Mouse (Mus musculus) liver, embryonic 14.5 days (tissue): ENCODE results near the gene Cic. TPM values are rescaled to one million over a fixed set of nuclear protein-coding genes. Genes with fewer than 3 reads are reported as not detected.

Experiments used
- ATAC-seq: fragments of 200-750 bp; cut with Nextera tagmentation; 2 replicates; pipeline ENCODE4 v1.8.0; 2017; ENCODE audit warnings: moderate number of reproducible peaks, mild to moderate bottlenecking, moderate library complexity; ENCODE audit not compliant: insufficient read depth
- DNase-seq, 3 experiments: peaks; one replicate each; pipeline ENCODE4 v3.0.0-alpha.2; 2012 to 2013; ENCODE audit warnings: low read depth in 3 of 3, low spot score in 3 of 3
- H3K27ac ChIP-seq: fragments of 300-500 bp; sonication (generic); 2 replicates; pipeline ENCODE4 v1.5.1; 2014; ENCODE audit warnings: moderate library complexity, mild to moderate bottlenecking, control low read depth, inconsistent platforms
- H3K27me3 ChIP-seq: fragments of 300-500 bp; sonication (generic); 2 replicates; pipeline ENCODE4 v1.6.1; 2014; ENCODE audit warnings: mild to moderate bottlenecking, low read length, moderate library complexity; ENCODE audit not compliant: control insufficient read depth, insufficient read depth
- H3K36me3 ChIP-seq: fragments of 300-500 bp; sonication (generic); replicated peaks from 2 replicates; pipeline ENCODE4 v1.6.1; 2014; ENCODE audit warnings: low read depth; ENCODE audit not compliant: control insufficient read depth, insufficient read depth
- H3K4me1 ChIP-seq, 2 experiments: fragments of 200-500 bp in 1 of 2; fragments of 300-500 bp in 1 of 2; sonication (generic) in 1 of 2; replicated peaks; 2 replicates each; pipeline ENCODE4 v1.6.1; 2012 to 2014; ENCODE audit warnings: antibody characterized with exemption in 1 of 2, inconsistent platforms in 1 of 2, low read length in 1 of 2; ENCODE audit not compliant: control insufficient read depth in 2 of 2, insufficient read depth in 2 of 2
- H3K4me2 ChIP-seq: fragments of 300-500 bp; sonication (generic); 2 replicates; pipeline ENCODE4 v1.6.1; 2014; ENCODE audit warnings: low read depth, mild to moderate bottlenecking, control low read depth, moderate library complexity
- H3K4me3 ChIP-seq, 2 experiments: fragments of 200-500 bp in 1 of 2; fragments of 300-500 bp in 1 of 2; sonication (generic) in 1 of 2; 2 replicates each; pipeline ENCODE4 v1.5.1; 2012 to 2014; ENCODE audit warnings: low read depth in 2 of 2, low read length in 2 of 2, mild to moderate bottlenecking in 2 of 2, control low read depth in 1 of 2, inconsistent platforms in 1 of 2, moderate library complexity in 1 of 2; ENCODE audit not compliant: insufficient read depth in 1 of 2
- H3K9ac ChIP-seq: fragments of 300-500 bp; sonication (generic); replicated peaks from 2 replicates; pipeline ENCODE4 v1.6.1; 2014; ENCODE audit warnings: mild to moderate bottlenecking, control low read depth, moderate library complexity
- H3K9me3 ChIP-seq: fragments of 300-500 bp; sonication (generic); 2 replicates; pipeline ENCODE4 v1.6.1; 2016; ENCODE audit warnings: low read length, mixed read lengths; ENCODE audit not compliant: control insufficient read depth
- CTCF ChIP-seq: IDR thresholded peaks from 2 replicates; pipeline ENCODE4 v1.5.1; 2016; ENCODE audit warnings: antibody characterized with exemption, low read depth, control low read depth
- EP300 ChIP-seq: IDR thresholded peaks from 2 replicates; pipeline ENCODE4 v1.6.1; 2016; ENCODE audit warnings: antibody characterized with exemption, low read depth
- WGBS: fragments of 180-500 bp; shearing (Covaris S2); extraction: QIAGEN DNeasy Blood & Tissue Kit; methylation state at CpG from one replicate; pipeline ENCODE4 v1.1.7; 2014; ENCODE audit not compliant: insufficient replicate concordance; 5-methylcytosine and 5-hydroxymethylcytosine counted together
- polyA plus RNA-seq, 2 experiments: library from polyadenylated mRNA; depleted of rRNA in 1 of 2; stranded (reverse) in 1 of 2; unstranded in 1 of 2; fragments of >200 nt; fragmentation: Nextera tagmentation in 1 of 2; extraction: Ambion mirVana in 1 of 2; gene quantifications; 2 replicates each; pipeline versions ENCODE4 v1.2.1 to v1.2.3; 2012 to 2014

The Cic gene
- polyA plus RNA-seq, 2 experiments: 9.7 to 14.8 TPM

- Histone ChIP-seq H3K9me3 (no peaks in the 10 kb centered on the region), H3K27ac (no peak overlapping the region), H3K27me3 (peaks cover 56% of the 10 kb centered on the region), H3K4me1 (no peaks in the 10 kb centered on the region), H3K36me3 (no peaks in the 10 kb centered on the region), H3K4me2 (no peak overlapping the region), H3K9ac (no peak overlapping the region), H3K4me3 (no peak overlapping the region)
- DNase-seq: no peak
- TF ChIP-seq CTCF (no peak), EP300 (no peak)
- WGBS: 50% methylated on average over 17 of the region's 17 CpGs
- no peak for ATAC-seq
Observed at GRCm38 (mm10) chr7:25308702-25309318, 41.3 kb downstream of the Cic start.

- H3K9ac ChIP-seq: no peak overlapping the region
- no peak overlapping the region for H3K27ac ChIP-seq
- H3K36me3 ChIP-seq: no peaks in the 10 kb centered on the region
- peaks cover 59% of the 10 kb centered on the region for H3K27me3 ChIP-seq
- H3K4me1 ChIP-seq: no peaks in the 10 kb centered on the region
- no peak overlapping the region for H3K4me3 ChIP-seq
- ATAC-seq (no peak), DNase-seq (no peak)
- no peak overlapping the region for H3K4me2 ChIP-seq
- no peaks in the 10 kb centered on the region for H3K9me3 ChIP-seq
- no peak for TF ChIP-seq CTCF
- no peak for TF ChIP-seq EP300
- WGBS: 76% methylated on average over 9 of the region's 9 CpGs
Observed at GRCm38 (mm10) chr7:25309425-25309824, 41.9 kb downstream of the Cic start.

GRCm38 (mm10) chr7:25311193-25311592 is 43.7 kb downstream of the Cic start:
- TF ChIP-seq CTCF (no peak), EP300 (no peak)
- no peak for DNase-seq
- Histone ChIP-seq H3K9ac (no peak overlapping the region), H3K9me3 (no peaks in the 10 kb centered on the region), H3K36me3 (no peaks in the 10 kb centered on the region), H3K27me3 (peaks cover 64% of the 10 kb centered on the region), H3K4me1 (no peaks in the 10 kb centered on the region), H3K27ac (no peak overlapping the region), H3K4me3 (no peak overlapping the region), H3K4me2 (no peak overlapping the region)
- WGBS: 70% methylated on average over 11 of the region's 11 CpGs
- ATAC-seq: no peak

- H3K27me3 ChIP-seq: peaks cover 59% of the 10 kb centered on the region
- ATAC-seq (no peak), DNase-seq (no peak)
- 32% methylated on average over 7 of the region's 7 CpGs for WGBS
- no peak overlapping the region for H3K4me2 ChIP-seq
- H3K36me3 ChIP-seq: no peaks in the 10 kb centered on the region
- H3K27ac ChIP-seq: no peak overlapping the region
- no peak overlapping the region for H3K9ac ChIP-seq
- no peaks in the 10 kb centered on the region; a peak in 1 of 4 replicates for H3K4me1 ChIP-seq
- no peaks in the 10 kb centered on the region for H3K9me3 ChIP-seq
- no peak for TF ChIP-seq EP300
- no peak for TF ChIP-seq CTCF
- H3K4me3 ChIP-seq: no peak overlapping the region
Observed at GRCm38 (mm10) chr7:25313325-25313724, 45.8 kb downstream of the Cic start.

DNA sequence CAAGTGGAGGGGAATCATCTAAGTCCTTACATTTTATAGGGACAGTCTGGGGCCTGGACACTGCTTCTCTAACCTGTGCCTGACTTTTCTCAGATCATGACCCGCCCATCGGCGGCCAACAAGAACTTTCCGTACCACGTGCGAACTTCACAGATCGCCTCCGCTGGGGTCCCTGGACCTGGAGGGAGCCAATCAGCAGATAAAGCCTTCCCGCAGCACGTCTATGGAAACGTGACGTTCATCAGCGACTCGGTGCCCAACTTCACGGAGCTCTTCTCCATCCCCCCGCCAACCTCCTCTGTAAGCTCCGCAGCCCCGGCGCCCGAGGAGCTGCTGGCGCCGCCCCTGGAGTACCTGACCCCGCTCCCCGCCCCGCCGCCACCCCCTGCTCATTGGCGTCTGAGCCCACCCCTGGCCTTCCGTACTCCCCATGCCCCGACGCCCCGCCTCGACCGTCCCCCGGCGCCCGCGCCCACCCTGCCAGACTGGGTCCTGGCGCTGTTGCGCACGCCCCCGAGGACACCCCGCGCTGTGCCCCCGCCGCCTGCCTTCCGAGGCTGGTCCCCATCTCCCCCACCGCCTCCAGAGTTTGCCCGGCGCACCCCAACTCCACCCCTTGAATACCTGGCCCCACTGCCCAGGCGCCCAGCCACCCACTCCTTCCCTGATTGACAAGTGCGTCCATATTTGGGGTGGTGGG is 47.3 kb downstream of the Cic start:
- Histone ChIP-seq H3K27ac (no peak overlapping the region), H3K4me1 (no peaks in the 10 kb centered on the region; a peak in 1 of 4 replicates), H3K4me3 (peak overlapping the region in 1 of 2 experiments; percentile 20; a peak in 1 of 4 replicates), H3K27me3 (peaks cover 57% of the 10 kb centered on the region), H3K9me3 (no peaks in the 10 kb centered on the region), H3K9ac (no peak overlapping the region), H3K4me2 (peak overlapping the region; percentile 92), H3K36me3 (no peaks in the 10 kb centered on the region)
- 3% methylated on average over 51 of the region's 51 CpGs for WGBS
- ATAC-seq: no peak
- DNase-seq: no peak
- TF ChIP-seq CTCF: no peak
